ENCODE assay signal across 16 mouse cellular contexts in the genomic region with DNA sequence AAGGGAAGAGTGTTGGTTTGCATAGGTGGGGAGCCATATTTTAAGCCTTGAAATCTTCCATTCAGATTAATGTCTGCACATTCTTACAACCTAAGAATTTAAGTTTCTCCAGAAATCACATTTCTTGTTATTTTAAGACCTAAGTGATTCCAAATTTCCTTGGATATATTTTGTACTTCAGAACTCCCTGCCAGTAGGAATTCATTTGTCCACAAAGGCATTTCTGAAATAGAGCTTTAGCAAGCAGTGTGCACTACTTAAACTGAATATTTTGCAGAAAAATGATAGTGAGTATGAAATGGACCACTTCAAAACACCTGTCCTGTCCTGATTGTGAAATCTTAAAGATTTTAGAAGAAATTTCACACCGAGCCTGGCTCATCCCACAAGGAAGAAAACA.
"Had no signal": no experiment of that assay in that cellular context is flagged by ENCODE, and none has a peak within 500 bp of the region (broad histone marks: within the 10 kb centered on the region; RNA-seq: fewer than 3 reads in every experiment).

No protein-coding gene starts in this region.

- H3K9ac ChIP-seq: neural tube, embryonic 13.5 days; neural tube, embryonic 15.5 days; stomach, embryonic 15.5 days had no signal

- H3K4me1 ChIP-seq: neural tube, embryonic 13.5 days; neural tube, embryonic 15.5 days; stomach, embryonic 15.5 days had no signal

- H3K27me3 ChIP-seq: neural tube, embryonic 13.5 days; neural tube, embryonic 15.5 days; stomach, embryonic 15.5 days had no signal

- H3K4me3 ChIP-seq: neural tube, embryonic 13.5 days; neural tube, embryonic 15.5 days; stomach, embryonic 15.5 days had no signal

- DNase-seq: retina, postnatal 1 day; right cerebral cortex, adult 18-20 months; right cerebral cortex, postnatal 14 days; right cerebral cortex, postnatal 25 days; right cerebral cortex, postnatal 4 days; spleen, adult 18-20 months; thymus, adult 18-20 months; thymus, adult 2 months; thymus, postnatal 14 days; thymus, postnatal 25 days; thymus, postnatal 36 days; thymus, postnatal 4 days had no signal

- H3K36me3 ChIP-seq: neural tube, embryonic 13.5 days; neural tube, embryonic 15.5 days; stomach, embryonic 15.5 days had no signal

- H3K27ac ChIP-seq: neural tube, embryonic 13.5 days; neural tube, embryonic 15.5 days; stomach, embryonic 15.5 days; stomach, postnatal 0 days had no signal

- H3K4me2 ChIP-seq: neural tube, embryonic 13.5 days; neural tube, embryonic 15.5 days; stomach, embryonic 15.5 days had no signal

- H3K9me3 ChIP-seq: neural tube, embryonic 13.5 days; neural tube, embryonic 15.5 days; stomach, embryonic 15.5 days had no signal
